Mouse (Mus musculus): ENCODE data around the gene Gm9837.

DNA sequence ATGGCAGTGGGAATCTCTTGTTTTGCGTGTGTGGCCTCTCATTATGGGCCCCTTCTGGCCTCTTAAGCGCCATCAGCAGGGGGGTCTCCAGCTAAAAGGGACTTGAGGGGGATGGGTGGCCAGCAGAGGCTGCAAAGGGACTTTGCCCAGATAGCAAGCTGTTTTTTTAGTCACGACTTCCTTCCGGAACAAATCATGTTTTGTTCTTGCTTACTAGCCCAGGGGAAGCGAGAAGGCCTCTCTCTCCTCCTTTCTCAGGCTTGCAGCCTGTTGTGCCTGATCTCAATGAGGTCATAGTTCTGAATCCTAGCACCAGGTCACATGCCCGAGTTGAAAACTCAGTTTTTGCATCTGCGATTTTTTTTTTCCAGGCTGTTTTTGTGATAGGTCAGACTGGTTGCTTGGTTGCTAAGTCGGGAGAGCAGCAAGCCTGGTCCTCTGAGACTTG, 21.7 kb upstream of the Gm9837 start:
- no peak for TF ChIP-seq CTCF (IDR thresholded peaks at IDR 0.05; ENCODE audit: borderline replicate concordance, control insufficient read depth, extremely low read depth, insufficient read depth, low read length, poor library complexity)
- TF ChIP-seq POLR2A (IDR thresholded peaks at IDR 0.05; ENCODE audit: control insufficient read depth, extremely low read depth, insufficient read depth, low read length, poor library complexity), result no peak
